Mouse (Mus musculus) 416B (cell line): Measurements from ENCODE around the gene Igf2bp3.

Experiments
- DNase-seq: peaks from one replicate; pipeline ENCODE4 v3.0.0; 2011; ENCODE audit warnings: low read depth

The Igf2bp3 gene

GRCm38 (mm10) chr6:49218275-49218802 lies 3.6 kb upstream of the Igf2bp3 start:
- DNase-seq, result no peak

GRCm38 (mm10) chr6:49217581-49218274 lies 3.0 kb upstream of the Igf2bp3 start:
- no peak for DNase-seq

GRCm38 (mm10) chr6:49216811-49217542 lies 2.2 kb upstream of the Igf2bp3 start:
- no peak for DNase-seq

- no peak for DNase-seq
These were observed 1.2 kb upstream of the Igf2bp3 start for GRCm38 (mm10) chr6:49215748-49216585.

GRCm38 (mm10) chr6:49214086-49214927 lies 450 bp downstream of the Igf2bp3 start:
- no peak for DNase-seq

GRCm38 (mm10) chr6:49213581-49214085 lies 1.1 kb downstream of the Igf2bp3 start:
- DNase-seq, result no peak

- DNase-seq, result no peak
These were observed 1.7 kb downstream of the Igf2bp3 start for GRCm38 (mm10) chr6:49212931-49213580.

- no peak for DNase-seq
These were observed 2.6 kb downstream of the Igf2bp3 start for GRCm38 (mm10) chr6:49212141-49212540.

GRCm38 (mm10) chr6:49211596-49211995 lies 3.2 kb downstream of the Igf2bp3 start:
- DNase-seq, result no peak

- DNase-seq, result no peak
These were observed 4.6 kb downstream of the Igf2bp3 start for GRCm38 (mm10) chr6:49209881-49210854.

GRCm38 (mm10) chr6:49208935-49209334 lies 5.8 kb downstream of the Igf2bp3 start:
- DNase-seq, result peak; percentile 12

GRCm38 (mm10) chr6:49208297-49208930 lies 6.3 kb downstream of the Igf2bp3 start:
- DNase-seq, result peak; percentile 17

GRCm38 (mm10) chr6:49206416-49206815 lies 8.3 kb downstream of the Igf2bp3 start:
- no peak for DNase-seq

GRCm38 (mm10) chr6:49195188-49195587 lies 19.6 kb downstream of the Igf2bp3 start:
- DNase-seq, result no peak

- no peak for DNase-seq
These were observed 20.2 kb downstream of the Igf2bp3 start for GRCm38 (mm10) chr6:49194536-49194935.

GRCm38 (mm10) chr6:49189363-49189762 lies 25.4 kb downstream of the Igf2bp3 start:
- peak; percentile 40 for DNase-seq

- peak; percentile 18 for DNase-seq
These were observed 27.5 kb downstream of the Igf2bp3 start for GRCm38 (mm10) chr6:49187299-49187698.

- DNase-seq, result no peak
These were observed 38.7 kb downstream of the Igf2bp3 start for GRCm38 (mm10) chr6:49176018-49176417.

- DNase-seq, result no peak
These were observed 40.1 kb downstream of the Igf2bp3 start for GRCm38 (mm10) chr6:49174616-49175015.
